Mouse (Mus musculus) spleen, adult 12 weeks (tissue): ENCODE data around the gene Egln2.

Experiments used
- DNase-seq: peaks from one replicate; pipeline ENCODE4 v3.0.0; 2022; ENCODE audit warnings: low spot score

Egln2 gene

DNA sequence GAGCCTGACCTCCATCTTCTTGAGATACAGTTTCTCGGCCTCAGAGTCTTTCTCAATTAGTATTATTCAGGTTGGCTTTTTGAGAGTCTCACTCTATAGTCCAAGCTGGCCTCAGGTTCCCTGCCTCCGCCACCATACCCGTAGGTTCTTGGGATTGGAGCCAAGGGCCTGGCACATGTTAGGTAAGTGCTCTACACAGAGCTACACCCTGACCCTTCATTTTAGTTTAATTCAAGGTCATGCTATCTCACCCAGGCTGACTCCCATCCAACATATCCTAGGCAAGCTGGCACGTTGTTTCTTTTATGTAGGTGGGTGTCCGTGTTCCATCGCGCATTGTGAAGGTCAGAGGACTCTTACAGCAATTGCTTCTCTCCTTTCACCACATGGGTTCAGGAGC is 8.3 kb upstream of the Egln2 start:
- DNase-seq = no peak

DNA sequence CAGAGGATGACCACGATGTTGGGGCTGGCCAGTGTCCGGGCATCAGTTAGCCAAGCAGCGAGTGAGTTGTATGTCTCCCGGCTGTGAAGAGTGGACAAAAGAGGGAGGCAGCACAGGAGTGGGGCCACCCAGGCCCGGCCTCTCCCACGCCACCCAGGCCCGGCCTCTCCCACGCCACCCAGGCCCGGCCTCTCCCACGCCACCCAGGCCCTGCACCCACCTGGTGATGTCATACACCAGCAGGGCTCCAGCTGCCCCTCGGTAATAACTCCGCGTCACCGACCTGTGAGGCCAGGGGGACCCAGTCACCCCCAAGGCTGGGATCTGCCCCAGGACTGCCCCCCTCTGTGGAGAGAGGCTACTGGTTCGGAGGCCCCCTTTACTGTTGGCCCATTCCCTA is 7.9 kb upstream of the Egln2 start:
- DNase-seq = no peak

DNA sequence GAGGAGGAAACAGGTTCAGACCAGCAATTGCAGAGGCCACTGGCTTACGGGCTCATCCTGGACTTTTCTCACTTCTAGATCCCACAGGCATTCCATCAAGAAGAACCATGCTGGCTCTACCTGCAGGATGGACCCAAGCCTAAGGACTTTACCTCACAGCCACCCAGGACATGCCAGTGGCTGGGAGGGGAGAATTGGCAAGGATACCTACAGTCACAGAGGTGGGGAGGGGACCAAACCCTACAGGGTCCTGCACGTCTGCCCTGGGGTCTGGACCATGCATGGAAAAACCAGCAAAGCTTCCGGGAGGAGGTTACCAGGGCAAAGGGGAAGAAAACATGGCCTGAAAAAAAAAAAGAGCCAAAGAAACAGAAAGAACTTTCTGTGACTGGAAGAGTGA is 4.4 kb upstream of the Egln2 start:
- no peak for DNase-seq

DNA sequence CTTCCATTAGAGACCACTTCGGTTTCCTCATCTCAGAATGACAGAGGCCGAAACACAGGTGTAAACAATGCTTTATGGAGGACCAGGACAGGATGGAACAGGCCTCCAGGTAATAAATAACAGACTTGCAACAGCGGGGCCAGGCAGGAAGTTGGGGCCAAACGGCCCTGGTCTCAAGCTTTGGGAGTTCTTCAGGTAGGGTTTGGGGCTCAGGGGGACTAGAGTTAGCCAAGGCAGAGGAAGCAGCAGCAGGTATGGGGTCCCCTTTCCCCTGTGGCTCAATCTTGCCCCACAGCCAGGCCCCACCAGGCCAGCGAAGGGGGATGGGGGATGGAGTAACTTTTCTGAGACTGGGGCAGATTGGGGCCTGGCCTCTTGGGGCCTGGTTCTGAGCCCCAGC is 1.8 kb upstream of the Egln2 start:
- DNase-seq = no peak

DNA sequence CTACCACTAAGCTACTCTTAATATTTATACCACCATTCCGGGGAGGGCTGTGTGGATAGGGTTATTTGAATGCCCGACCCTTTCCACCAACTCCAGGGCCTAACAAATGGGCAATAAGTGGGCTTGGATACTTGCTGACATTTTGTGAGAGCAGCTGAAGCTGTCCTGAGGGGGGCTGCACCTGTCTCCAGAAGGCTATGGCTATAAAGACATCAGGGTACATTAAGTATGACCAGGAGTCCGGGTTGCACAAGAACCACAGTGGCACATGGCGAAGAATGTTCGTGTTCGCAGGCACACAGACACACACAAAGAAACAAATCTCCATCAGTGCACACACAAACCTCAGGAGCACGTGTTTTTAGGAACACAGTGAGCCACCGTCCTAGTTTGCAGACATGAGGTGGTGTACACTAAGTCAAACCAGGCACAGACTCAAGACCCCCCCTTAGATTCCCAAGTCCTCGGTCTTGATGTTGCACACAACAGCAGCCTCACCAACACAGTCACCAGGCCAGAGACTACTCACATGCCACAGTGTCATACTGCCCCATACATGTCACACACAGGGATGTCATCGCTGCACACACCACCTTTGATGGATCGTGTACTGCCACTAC is 983 bp upstream of the Egln2 start:
- DNase-seq = no peak

DNA sequence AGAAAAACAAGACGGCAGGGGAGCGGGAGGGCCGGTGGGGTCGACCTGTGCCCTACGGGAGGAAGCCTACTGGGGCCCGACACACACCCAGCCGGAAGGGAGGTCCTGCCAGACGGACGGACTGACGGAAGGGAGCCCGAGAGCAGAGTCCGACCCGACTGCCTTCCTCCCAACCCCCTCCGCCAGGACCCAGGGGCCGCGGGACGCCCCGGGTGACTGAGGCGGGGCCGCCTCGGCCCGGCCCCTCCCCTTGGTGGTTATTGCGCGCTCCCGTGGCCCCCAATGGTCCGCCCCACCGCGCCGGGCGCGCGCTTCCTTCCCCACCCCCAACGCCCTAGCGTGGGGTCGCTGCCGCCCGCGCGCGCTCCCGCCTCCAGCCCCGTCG is 381 bp downstream of the Egln2 start:
- DNase-seq = peak; percentile 78

DNA sequence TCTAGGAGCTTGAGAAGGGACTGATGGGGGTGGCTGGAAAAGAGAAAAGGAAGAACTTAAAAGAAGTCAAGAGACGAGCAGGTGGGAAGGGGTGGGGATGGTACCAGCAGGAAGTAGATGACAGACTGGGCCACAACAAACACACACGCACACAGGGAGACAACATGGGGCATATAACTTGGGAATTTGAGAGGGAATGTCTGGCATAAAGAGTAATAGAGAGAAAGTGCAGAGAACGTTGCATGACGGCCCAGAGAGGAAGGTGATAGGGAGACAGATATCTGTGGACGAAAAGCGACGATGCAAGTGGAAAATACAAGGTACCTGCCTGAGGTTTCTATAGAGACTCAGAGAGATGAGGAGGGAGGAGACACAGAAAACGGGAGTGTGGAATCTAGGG is 906 bp downstream of the Egln2 start:
- DNase-seq = no peak

DNA sequence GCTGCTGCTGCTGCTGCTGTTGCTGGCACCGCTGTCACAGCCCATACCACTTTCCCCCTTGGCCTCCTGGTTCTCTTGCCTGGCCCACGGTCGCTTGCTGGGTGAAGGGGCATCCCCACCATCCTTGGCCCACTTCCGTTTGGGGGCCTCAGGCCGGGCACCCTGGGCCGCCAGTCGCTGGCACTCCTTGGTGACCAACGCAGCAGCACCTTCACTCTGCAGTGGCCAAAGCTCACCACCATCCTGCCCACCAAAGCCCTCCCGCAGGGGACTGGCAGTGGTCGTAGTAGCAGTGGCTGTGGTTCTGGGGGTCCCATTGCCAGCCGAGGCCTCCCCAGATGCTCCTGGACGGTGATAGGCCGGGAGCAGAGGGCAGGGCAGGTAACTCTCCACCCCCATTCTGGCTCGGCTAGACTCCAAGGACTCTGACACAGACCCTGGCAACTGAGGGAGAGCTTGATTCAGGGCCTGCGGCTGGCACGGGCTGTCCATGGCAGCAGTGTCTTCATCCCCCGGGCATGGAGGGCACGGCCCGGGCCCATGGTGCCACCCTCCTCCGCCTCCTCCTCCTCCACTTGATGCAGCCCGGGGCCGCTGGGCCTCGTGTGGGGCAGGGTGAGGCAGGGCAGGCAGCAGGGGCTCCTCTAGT is 1.5 kb downstream of the Egln2 start:
- no peak for DNase-seq

DNA sequence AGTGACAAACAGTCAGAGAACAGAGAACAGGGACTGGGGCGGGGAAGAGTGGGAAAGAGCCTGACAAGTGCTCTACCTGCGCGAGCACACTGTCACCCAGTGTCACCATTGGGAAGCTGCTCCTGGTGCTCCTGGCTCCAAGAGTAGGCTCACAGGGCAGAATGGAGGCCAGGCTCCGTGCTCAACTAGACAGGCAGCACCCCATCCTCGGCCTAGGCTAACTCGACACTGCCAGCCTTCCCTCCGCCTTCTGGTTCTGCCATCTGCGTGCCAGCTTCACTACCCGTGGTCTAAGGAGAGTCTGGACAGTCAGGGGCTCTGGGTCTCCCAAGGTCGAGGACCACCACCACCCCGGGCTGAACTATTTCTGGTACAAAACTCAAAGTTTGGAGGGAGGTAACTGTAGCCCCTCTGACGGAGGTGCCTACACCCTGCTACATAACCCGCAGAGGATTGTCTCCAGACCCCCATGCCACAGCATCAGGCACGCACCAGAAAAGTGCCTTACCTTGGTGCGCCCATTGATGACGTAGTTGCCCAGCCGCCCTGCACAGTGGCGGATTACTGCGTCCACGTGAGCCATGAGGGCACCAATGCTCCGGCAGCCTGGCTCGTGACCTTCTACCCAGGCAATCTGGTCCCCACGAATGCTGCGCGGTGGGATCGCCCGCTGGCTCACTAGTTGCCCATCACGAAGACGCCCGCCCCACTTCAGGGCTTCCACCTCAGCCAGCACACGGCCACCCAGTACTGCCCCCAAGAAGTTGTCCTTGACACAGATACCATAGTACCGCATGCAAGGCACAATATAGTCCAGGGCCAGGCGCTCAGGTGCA is 2.3 kb downstream of the Egln2 start:
- DNase-seq = no peak

DNA sequence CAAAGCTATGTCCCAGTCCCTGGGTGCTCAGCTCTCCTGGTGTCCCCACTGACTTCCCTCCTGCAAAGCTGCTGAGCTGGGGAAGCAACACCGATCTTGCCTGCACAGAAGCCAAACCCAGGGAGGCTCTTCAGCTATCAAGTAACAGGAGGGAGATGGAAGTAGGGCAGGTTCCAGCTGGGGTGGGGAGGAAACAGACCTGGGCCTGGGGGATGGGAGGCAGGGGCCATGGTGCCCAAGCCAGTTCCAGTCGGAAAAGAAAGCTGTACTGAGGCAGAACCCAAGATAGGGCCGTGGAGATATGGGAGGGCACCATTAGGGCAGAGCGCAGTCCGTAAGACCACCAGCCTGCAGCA is 3.2 kb downstream of the Egln2 start:
- DNase-seq = no peak

DNA sequence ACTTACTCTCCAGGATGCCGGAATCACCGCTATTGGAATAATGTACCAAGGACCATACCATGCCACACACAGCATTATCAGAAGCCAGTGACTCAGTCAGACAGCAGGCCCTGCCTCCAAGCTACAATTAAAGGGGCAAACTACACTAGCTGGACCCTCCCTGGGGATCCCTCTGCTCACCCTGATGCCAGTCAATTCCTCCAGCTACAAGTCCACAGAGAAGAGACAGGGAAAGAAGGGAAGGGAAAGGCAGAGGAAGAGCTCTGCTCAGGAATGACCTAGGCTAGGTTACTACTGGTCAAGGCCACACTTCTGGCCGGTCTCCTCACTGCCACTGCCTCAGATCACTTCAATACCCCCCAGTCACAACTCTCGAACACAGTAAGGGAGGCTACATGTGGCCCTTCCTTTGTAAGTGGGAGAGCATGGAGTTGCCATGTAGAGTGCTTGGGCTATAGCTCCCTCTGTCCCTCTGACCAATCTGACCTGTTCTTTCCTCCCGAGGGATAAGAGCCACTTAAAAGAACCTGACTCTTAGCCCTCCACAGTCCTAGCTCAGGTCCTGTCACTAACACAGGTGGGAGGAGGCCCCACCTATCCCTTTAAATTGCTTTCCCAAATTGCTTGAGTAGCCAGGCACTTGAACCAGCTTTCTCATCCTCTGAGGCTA is 3.7 kb downstream of the Egln2 start:
- DNase-seq = no peak

DNA sequence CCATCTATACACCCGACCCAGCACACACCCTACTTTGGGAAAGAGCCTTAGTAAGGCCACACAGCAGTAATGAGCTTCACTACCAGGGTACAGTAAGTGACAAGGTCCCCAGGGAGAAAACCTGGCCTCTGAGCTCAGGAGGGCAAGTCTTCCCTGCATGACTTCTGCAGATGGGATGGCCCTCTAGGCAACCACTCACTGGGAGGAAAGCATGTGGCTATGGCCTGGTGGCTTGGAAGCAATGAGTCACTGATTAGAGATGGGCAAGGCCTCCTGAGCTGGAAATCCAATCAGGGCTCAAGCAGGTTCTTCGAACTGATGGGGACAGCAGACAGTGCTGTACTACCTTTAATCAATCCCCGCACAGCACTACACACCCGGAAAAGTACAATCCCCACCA is 4.9 kb downstream of the Egln2 start:
- DNase-seq = no peak

DNA sequence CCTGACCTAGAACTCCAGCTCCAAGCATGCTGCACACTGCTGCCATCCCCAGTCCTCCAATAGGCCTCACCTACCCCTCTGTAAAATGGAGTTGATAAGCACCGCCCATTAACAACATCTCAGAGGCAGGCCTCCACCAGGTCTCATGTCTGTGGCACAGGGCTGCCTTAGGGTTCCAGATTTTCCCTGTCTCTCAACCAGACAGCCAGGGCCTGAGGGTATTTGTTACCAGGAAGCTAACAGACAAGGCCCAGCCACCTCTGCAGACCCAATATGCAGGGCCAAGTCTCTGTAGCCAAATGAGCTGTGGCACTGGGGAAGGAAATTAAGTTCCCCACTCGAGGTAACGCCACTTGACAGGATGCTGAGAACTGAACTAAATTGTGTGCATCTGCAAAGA is 5.7 kb downstream of the Egln2 start:
- DNase-seq = no peak

DNA sequence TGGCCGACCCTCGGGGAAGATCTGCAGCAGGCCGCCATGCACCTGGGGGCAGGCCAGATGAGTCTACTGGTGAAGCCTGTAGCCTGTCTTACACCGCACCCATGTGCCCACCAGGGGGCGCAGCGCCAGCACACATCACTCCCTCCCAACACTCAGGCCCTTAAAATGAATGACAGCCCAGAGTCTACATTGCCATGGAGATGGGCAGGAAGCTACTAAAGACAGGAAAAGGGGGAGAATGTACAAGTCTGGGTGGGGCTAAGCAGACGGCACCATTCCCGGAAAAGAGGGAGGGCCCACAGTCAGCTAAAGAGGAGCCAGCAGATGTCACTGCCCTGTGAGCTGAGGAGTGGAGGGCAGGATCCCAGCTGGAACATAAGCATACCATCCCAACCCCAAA is 6.7 kb downstream of the Egln2 start:
- DNase-seq = peak; percentile 71

DNA sequence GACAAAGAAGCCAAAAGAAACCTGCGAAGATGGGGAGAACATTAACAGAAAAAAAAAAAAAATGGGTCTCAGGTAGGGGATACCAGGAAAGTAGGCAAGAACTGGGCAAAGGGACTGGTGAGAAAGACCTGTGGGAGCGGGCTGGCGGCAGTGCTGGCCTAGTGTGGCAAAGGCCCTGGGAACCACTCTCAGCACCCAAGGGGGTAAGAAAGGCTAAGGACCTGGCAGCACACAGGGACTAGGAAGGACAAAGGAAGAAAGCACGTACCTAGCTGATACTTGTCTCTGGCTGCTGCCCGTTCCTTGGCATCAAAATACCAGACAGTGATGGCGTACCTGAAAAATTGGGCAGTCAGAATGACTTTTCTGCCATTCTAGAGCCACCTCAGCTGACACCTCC is 7.3 kb downstream of the Egln2 start:
- no peak for DNase-seq

DNA sequence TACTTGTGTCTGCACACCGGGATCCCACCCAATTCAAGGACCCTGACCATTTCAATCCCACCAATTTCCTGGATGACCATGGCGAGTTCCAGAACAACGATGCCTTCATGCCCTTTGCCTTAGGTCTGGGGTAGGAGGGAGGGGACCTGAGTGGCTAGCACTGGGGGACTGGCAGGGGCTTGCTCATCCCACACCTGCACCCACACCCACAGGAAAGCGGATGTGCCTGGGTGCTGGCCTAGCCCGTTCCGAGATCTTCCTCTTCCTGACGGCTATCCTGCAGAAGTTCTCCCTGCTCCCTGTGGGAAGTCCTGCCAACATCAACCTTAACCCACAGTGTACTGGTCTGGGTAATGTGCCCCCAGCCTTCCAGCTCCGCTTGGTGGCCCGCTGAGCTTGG is 8.4 kb downstream of the Egln2 start:
- no peak for DNase-seq

DNA sequence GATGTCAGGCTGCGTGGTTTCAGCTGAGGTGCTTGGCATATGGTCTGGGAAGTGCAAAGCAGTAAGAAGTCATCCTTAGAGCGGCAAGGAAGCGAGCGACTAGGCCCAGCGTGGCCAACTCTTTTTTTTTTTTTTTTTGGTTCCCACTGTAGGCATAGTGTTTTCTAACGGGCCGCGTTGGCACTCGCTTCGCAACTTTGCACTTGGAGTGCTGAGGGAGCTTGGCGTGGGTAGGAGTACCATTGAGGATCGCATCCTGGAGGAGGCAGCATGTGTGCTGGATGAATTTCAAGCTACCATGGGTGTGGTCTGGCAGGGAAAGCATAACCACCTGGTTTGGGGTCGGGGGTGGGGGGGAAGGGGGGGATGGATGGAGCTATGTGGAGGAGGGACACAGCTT is 10.6 kb downstream of the Egln2 start:
- DNase-seq = no peak

DNA sequence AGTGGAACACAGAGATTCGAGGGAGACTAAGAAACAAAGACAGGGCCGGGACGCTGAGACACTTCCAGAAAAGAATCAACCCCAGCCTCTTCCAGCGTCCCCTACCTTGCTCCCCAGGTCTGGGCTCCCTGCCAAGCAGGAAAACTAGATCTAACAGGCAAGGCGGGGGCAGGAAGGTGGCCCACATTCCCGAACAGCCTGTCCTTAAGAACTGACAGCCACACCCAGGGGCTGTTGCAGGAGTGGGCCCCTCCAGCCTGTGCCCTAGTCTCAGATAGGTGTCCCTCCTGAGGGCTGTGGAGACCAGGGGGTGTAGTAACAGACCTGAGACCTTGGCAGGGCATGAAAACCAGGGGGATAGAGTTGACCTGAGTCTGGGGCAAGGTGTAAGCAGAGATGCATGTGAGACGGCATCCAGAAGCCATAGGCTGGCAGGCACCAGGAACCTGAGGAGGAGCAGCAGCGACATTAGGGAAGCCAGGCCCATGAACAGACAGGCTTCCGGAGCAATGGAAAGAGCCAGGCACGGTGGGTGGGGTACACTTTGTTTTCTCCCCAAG is 13.3 kb downstream of the Egln2 start, which contains the start of gene Cyp2t4:
TSS of gene Cyp2t4 (plus strand) at position 510 of the 560 bp plus-strand sequence.
- no peak for DNase-seq

DNA sequence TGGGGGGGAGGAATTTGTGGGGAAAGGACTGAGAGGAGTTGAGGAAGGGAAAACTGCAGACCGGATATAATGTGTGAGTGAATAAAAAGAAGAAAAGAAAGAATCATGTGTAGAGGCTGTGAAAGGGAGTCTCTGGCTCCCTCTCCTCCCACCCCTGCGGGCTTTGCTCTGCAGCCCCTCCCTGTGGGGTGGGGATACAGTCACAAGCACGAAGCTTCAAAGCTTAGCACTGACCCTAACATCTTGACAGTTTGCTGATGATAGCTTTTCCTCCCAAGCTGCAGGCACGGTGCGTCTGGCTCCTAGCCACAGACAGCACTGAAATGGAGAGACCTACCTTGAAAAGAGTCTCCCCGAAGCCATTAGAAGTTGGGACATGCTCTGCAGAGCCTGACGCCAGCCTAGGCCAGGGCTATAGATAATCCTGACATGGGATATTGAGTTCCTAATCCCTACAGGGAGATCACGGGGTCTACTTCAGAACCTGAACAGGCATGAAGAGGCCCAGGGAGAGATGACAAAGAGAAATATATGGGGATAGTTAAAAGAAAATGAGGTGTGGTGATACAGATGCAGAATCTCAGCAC is 30.1 kb downstream of the Egln2 start:
- DNase-seq = no peak

DNA sequence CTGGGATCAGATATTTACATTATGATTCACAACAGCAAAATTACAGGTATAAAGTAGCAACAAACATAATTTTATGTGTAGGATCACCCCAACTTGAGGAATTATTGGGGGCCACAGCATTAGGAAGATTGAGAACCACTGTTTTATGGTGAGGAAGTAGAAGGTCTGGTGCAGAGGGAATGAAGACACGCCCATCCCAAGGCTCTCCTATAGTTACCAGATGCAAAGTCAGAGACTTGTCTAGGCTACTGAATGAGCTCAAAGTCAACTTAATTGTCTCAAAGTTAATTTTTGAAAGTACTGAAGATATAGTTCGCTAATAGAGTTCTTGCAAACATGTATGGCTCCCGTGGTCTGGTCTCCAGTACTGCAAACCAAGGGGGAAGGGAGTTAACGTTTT is 32.8 kb downstream of the Egln2 start:
- DNase-seq = no peak

DNA sequence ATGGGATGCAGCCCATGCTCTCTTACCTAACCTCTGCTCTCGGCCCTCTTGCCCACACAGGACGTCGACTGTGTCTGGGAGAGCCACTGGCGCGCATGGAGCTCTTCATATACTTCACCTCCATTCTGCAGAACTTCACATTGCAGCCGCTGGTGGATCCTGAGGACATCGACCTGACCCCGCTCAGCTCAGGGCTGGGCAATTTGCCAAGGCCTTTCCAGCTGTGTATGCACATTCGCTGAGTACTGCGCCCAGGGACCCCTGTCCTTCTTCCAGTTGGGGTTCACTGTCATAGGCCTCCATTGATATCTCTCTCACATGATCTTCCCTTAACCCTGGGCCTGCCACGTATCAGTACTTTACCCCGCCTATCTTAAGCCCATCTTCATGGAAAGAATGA is 33.4 kb downstream of the Egln2 start:
- DNase-seq = no peak

DNA sequence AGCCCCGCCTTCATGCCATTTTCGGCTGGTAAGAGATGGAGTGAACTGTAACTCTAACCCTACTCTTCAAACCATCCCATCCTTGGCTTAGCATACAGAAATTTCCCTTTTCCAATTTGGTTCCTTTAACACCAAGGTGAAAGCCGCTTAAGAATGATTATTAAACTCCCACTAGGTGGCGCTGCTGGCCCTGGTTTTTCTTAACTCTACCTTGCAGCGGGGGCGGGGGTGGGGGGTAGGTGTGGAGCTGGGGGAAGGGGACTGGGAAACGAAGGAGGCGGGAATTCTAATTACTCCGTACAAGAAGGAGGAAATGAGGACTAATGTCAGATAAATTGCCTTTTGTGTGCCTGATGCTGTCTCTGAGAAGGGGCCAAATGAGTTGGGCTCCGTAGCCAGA is 34.0 kb downstream of the Egln2 start:
- no peak for DNase-seq
